Mouse (Mus musculus) adrenal gland, adult (tissue): ENCODE measurements around the gene Ankrd42.

Source experiments
- DNase-seq, 2 experiments: peaks; one replicate each; pipeline ENCODE4 v3.0.0; 2022 to 2023; ENCODE audit warnings: low spot score in 1 of 2; ENCODE audit not compliant: inconsistent age in 2 of 2

Gene Ankrd42

GRCm38 (mm10) chr7:92580491-92581207 lies 56.3 kb downstream of the Ankrd42 start:
- DNase-seq = no peak

GRCm38 (mm10) chr7:92566775-92567174 lies 70.2 kb downstream of the Ankrd42 start:
- DNase-seq = no peak

DNA sequence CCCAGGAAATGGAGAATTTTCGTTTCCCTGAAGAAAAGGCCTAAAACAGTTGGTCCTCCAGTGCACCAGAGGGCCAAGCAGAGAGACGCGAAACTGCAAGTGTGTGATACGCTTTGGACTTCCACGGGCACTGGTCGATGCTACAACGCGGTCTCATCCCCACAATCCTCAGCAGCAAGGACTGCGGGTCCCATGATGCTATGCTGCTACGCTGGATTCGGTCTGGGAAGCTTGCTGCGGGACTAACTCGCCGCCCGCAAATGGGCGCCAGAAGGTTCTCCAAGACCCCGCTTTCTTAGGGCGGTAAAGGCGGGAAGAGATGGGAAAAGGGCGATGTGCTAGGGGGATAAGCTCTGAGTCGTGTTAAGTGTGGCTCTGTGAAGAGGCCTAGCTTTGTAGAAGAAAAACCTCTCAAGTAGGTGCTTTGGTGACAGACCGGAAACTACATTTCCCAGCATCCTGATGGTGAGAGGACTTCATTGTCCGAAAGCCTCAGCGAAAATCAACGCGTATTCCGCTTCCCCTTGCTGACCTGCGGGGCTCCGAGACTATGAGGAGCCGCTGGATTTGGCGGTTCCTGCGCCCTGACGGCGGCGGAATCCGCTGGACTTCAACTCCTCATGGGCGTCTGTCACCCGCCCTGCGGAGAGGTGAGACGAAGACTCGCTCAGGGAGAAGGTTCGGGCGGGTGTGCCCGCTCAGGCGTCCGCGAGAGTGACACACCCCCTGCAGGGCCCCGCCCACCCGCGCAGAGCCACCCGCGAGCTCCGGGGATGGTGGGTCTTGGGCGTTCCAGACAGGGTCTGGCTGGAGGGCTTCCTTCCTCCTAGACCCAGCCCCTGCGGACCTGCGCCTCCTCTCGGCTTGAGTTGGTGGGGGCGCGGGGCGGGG lies 75.7 kb downstream of the Ankrd42 start, which contains the start of gene Ccdc90b:
Gene Ccdc90b, plus strand, starts transcription at position 164 of the 891 bp plus-strand sequence.
- DNase-seq = peak; percentile 91 to 98

- DNase-seq = no peak
Measured at GRCm38 (mm10) chr7:92558744-92559143, 78.2 kb downstream of the Ankrd42 start.

DNA sequence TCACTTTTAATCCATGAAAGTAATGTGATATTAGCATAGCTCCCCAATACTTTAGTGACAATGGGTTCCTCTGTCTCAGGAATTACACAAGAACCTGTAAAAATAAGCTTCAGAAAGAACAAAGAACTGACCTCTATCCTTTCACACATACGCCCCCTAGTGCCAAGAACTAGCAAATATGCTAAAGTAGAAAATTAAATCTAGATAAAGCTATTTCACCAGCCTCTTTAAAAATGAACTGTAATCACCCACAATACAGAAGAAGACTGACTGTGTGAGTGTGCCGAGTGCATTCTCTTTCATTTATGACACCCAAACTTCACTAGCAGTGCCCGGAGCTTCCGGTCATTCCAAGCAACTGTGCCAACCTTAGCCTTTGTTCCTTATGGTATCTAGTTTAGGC lies 86.0 kb downstream of the Ankrd42 start:
- DNase-seq = peak in 1 of 2 experiments; percentile 76

GRCm38 (mm10) chr7:92550248-92550989 lies 86.5 kb downstream of the Ankrd42 start:
- no peak for DNase-seq

- DNase-seq = no peak
Measured at GRCm38 (mm10) chr7:92546763-92547162, 90.2 kb downstream of the Ankrd42 start.

DNA sequence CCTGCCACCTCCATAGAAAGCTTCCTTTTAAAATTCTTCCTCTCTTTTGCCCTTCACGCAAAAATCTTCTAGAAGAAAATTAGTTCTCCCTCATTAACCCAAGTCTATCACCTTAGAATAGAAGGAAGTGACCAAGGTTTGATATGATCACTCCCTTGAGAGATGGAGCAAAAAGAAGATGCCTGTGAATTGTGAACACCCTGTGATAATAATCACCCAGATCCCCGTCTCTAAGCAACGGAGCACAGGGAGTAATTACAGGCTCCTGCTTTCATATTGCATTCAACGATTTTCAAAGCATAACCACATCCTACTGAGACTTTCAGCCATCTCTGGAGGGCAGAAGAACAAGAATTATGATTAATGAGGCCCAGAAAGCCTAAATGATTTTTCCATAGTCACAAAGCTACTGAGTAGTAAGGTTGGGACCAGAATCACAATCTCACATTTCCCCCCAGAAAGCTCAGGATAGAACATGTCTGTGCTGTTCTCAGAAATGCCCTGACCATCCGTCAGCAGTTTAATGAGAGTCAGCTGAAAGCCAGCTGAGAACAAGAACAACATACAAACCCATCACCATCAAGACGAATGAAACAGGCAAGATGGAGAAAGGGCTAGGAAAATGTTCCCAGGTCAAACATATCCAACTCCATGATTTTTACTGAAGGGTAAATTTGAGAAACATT lies 104.4 kb downstream of the Ankrd42 start:
- no peak for DNase-seq
